Mouse (Mus musculus) cerebellum, adult 2 months (tissue): Measurements from ENCODE around the gene Glmp.

Experiments used
- CTCF ChIP-seq: fragments of 200-500 bp; IDR thresholded peaks from 2 replicates; pipeline ENCODE4 v1.5.1; 2011; ENCODE audit warnings: low read depth, mild to moderate bottlenecking, control low read depth, low read length, moderate library complexity, borderline replicate concordance; ENCODE audit not compliant: insufficient read depth
- POLR2A ChIP-seq: fragments of 200-500 bp; IDR thresholded peaks from 2 replicates; pipeline ENCODE4 v1.6.1; 2011; ENCODE audit warnings: low read length, control low read depth, borderline replicate concordance; ENCODE audit not compliant: insufficient read depth

- no peak for TF ChIP-seq POLR2A
- no peak for TF ChIP-seq CTCF
These were observed 25.7 kb upstream of the Glmp start for GRCm38 (mm10) chr3:88299172-88299571.
